Mouse (Mus musculus): ENCODE measurements around the gene Slc16a2. TPM values are rescaled to one million over a fixed set of nuclear protein-coding genes. Genes with fewer than 3 reads are reported as not detected.

Gene Slc16a2
- total RNA-seq, 2 experiments from 2014 or later, result 3.6 to 4.3 TPM

- peak; percentile 42 for DNase-seq (ENCODE audit: low spot score)
Measured at GRCm38 (mm10) chrX:103741215-103742056, 80.3 kb downstream of the Slc16a2 start.

GRCm38 (mm10) chrX:103734041-103734625 is 87.7 kb downstream of the Slc16a2 start:
- no peak for DNase-seq (ENCODE audit: low spot score)

GRCm38 (mm10) chrX:103733091-103733490 is 88.7 kb downstream of the Slc16a2 start:
- DNase-seq (ENCODE audit: low spot score), result no peak

- DNase-seq (ENCODE audit: low spot score), result no peak
Measured at GRCm38 (mm10) chrX:103732033-103732703, 89.6 kb downstream of the Slc16a2 start.

GRCm38 (mm10) chrX:103722437-103722836 is 99.3 kb downstream of the Slc16a2 start:
- DNase-seq (ENCODE audit: low spot score), result no peak

- DNase-seq (ENCODE audit: low spot score), result no peak
Measured at GRCm38 (mm10) chrX:103719618-103720185, 102.1 kb downstream of the Slc16a2 start.

GRCm38 (mm10) chrX:103712922-103713321 is 108.9 kb downstream of the Slc16a2 start:
- DNase-seq (ENCODE audit: low spot score), result no peak

GRCm38 (mm10) chrX:103709671-103710070 is 112.1 kb downstream of the Slc16a2 start:
- no peak for DNase-seq (ENCODE audit: low spot score)

- DNase-seq (ENCODE audit: low spot score), result no peak
Measured at GRCm38 (mm10) chrX:103708592-103708991, 113.2 kb downstream of the Slc16a2 start.

- DNase-seq (ENCODE audit: low spot score), result no peak
Measured at GRCm38 (mm10) chrX:103704611-103705010, 117.2 kb downstream of the Slc16a2 start.

- DNase-seq (ENCODE audit: low spot score), result peak; percentile 2
Measured at GRCm38 (mm10) chrX:103704024-103704423, 117.8 kb downstream of the Slc16a2 start.

- DNase-seq (ENCODE audit: low spot score), result no peak
Measured at GRCm38 (mm10) chrX:103697796-103698195, 124.0 kb downstream of the Slc16a2 start.

GRCm38 (mm10) chrX:103696081-103696519 is 125.7 kb downstream of the Slc16a2 start:
- DNase-seq (ENCODE audit: low spot score), result no peak

GRCm38 (mm10) chrX:103695165-103695996 is 126.4 kb downstream of the Slc16a2 start:
- peak; percentile 52 for DNase-seq (ENCODE audit: low spot score)

GRCm38 (mm10) chrX:103694787-103695164 is 127.0 kb downstream of the Slc16a2 start:
- DNase-seq (ENCODE audit: low spot score), result peak; percentile 2

- no peak for DNase-seq (ENCODE audit: low spot score)
Measured at GRCm38 (mm10) chrX:103694381-103694780, 127.4 kb downstream of the Slc16a2 start.

GRCm38 (mm10) chrX:103692916-103693315 is 128.9 kb downstream of the Slc16a2 start:
- no peak for DNase-seq (ENCODE audit: low spot score)

- DNase-seq (ENCODE audit: low spot score), result no peak
Measured at GRCm38 (mm10) chrX:103688551-103688950, 133.2 kb downstream of the Slc16a2 start.

- no peak for DNase-seq (ENCODE audit: low spot score)
Measured at GRCm38 (mm10) chrX:103674674-103675073, 147.1 kb downstream of the Slc16a2 start.

- no peak for DNase-seq (ENCODE audit: low spot score)
Measured at GRCm38 (mm10) chrX:103673761-103674160, 148.0 kb downstream of the Slc16a2 start.

GRCm38 (mm10) chrX:103670245-103670644 is 151.5 kb downstream of the Slc16a2 start:
- no peak for DNase-seq (ENCODE audit: low spot score)

Data from gastrocnemius, adult 18-20 months (tissue).